Mouse (Mus musculus) liver, adult 2 months (tissue): ENCODE data around the gene Aldoc.

ENCODE experiments used
- CTCF ChIP-seq: fragments of 200-500 bp; IDR thresholded peaks from 2 replicates; pipeline ENCODE4 v1.5.1; 2011; ENCODE audit warnings: low read depth, low read length, control low read depth
- POLR2A ChIP-seq: fragments of 200-500 bp; IDR thresholded peaks from 2 replicates; pipeline ENCODE4 v1.6.1; 2011; ENCODE audit warnings: low read length, control low read depth; ENCODE audit not compliant: insufficient read depth; ENCODE audit errors: extremely low read depth

GRCm38 (mm10) chr11:78360125-78360788 is 37.5 kb downstream of the Aldoc start:
- no peak for TF ChIP-seq POLR2A
- TF ChIP-seq CTCF = peak; percentile 86
